Mouse (Mus musculus) stomach, postnatal 0 days (tissue): ENCODE measurements around the gene Haus3.

Experiments used
- CTCF ChIP-seq: IDR thresholded peaks from 2 replicates; pipeline ENCODE4 v1.5.1; 2016; ENCODE audit warnings: antibody characterized with exemption, low read depth, mild to moderate bottlenecking, moderate library complexity
- EP300 ChIP-seq: optimal IDR thresholded peaks from 2 replicates; pipeline ENCODE3; 2016; ENCODE audit warnings: antibody characterized with exemption

DNA sequence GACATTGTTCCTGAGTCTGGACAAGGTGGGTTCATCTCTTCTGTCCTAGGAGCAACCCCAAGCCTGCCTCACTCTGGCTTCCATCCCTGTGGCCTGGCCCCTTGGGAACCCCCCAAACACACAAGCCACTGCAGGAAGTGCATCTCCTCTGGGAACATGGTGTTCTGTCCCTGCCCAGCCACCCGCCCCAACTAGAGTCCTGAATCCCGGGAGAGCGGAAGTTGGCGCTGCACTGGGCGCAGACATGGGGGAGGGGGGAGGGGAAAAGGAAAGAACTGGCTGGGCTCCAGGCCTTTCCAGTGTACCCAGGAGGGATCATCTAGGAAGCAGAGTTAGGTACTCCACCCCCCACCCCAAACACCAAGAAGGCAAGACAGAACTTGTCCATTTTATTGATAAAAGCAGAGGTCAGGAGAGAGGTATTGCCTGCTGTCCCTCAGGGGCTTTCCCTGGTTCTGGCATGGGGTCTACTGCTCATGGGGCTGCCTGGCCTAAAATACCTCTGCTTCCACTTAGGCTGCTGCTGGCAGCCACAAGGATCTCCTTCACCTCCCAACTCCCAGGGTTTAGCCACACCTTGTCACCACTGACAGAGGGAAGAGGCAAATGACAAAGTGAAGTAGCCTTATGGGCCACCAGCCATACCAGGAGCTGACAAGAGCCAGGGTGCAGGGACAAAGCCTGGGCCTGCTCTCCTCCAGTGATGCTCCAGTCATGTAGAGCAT lies 14.0 kb upstream of the Haus3 start:
- TF ChIP-seq EP300, result no peak
- TF ChIP-seq CTCF, result no peak
